Mouse (Mus musculus) thymus, adult 2 months (tissue): ENCODE data around the gene I0C0044D17Rik.

Source experiments
- CTCF ChIP-seq: fragments of 200-500 bp; IDR thresholded peaks from 2 replicates; pipeline ENCODE4 v1.5.1; 2012; ENCODE audit warnings: mild to moderate bottlenecking, control low read depth, low read length, moderate library complexity, borderline replicate concordance; ENCODE audit not compliant: control insufficient read depth, poor library complexity, insufficient read depth; ENCODE audit errors: extremely low read depth
- POLR2A ChIP-seq: fragments of 200-500 bp; IDR thresholded peaks from 2 replicates; pipeline ENCODE4 v1.6.1; 2012; ENCODE audit warnings: mild to moderate bottlenecking, low read length, control low read depth, moderate library complexity; ENCODE audit not compliant: control insufficient read depth, poor library complexity, insufficient read depth; ENCODE audit errors: extremely low read depth

DNA sequence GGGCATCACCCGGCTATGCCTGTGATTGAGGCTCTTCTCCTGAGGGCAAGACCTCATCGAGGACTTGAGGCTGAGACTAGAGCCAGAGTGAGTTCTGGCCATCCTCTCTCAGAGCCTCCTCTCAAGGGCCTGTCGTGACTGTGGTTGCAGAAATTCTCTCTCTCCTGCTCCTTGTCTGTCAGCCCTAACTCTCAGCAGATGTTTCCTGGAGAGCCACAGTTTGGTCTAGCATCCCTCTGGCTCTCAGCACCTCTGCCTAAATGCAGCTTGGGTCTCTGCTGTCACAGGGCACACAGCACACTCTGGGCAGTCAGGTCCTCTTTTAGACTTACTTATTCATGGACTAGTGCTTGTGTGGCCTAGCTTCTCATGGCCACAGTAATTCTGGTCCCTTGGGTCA, 1.2 kb downstream of the I0C0044D17Rik start:
- no peak for TF ChIP-seq CTCF
- TF ChIP-seq POLR2A: no peak
